Mouse (Mus musculus) left cerebral cortex, postnatal 4 days (tissue): ENCODE results near the gene Cacna1a. TPM values are rescaled to one million over a fixed set of nuclear protein-coding genes. Genes with fewer than 3 reads are reported as not detected.

Experiments used
- DNase-seq: peaks from one replicate; pipeline ENCODE4 v3.0.0-alpha.2; 2022
- intact Hi-C: fragments of 180-260 bp; cut with DNase I; formaldehyde crosslinking; loops from one replicate; pipeline ENCODE4 v1.15.1; 2025
- total RNA-seq, 2 experiments: library from RNA; stranded (reverse); gene quantifications; 2 replicates each; pipeline ENCODE4 v1.2.3; 2021

The Cacna1a gene
- total RNA-seq, 2 experiments from 2014 or later: 151 to 183 TPM

- intact Hi-C loops: no loop called here
- DNase-seq: no peak
Observed at GRCm38 (mm10) chr8:84654597-84654996, 266.4 kb downstream of the Cacna1a start.

- intact Hi-C loops: no loop called here
- DNase-seq: peak; percentile 54
Observed at GRCm38 (mm10) chr8:84655336-84656190, 267.3 kb downstream of the Cacna1a start.

- DNase-seq: peak; percentile 48
- intact Hi-C loops: no loop called here
Observed at GRCm38 (mm10) chr8:84656191-84656525, 267.9 kb downstream of the Cacna1a start.

- intact Hi-C loops: no loop called here
- DNase-seq: peak; percentile 21
Observed at GRCm38 (mm10) chr8:84656641-84657126, 268.4 kb downstream of the Cacna1a start.

GRCm38 (mm10) chr8:84657203-84657602, 269.0 kb downstream of the Cacna1a start:
- DNase-seq: no peak
- intact Hi-C loops: no loop called here

- intact Hi-C loops: no loop called here
- DNase-seq: no peak
Observed at GRCm38 (mm10) chr8:84657680-84658079, 269.4 kb downstream of the Cacna1a start.

GRCm38 (mm10) chr8:84658951-84659350, 270.7 kb downstream of the Cacna1a start:
- intact Hi-C loops: no loop called here
- no peak for DNase-seq

GRCm38 (mm10) chr8:84659936-84660818, 271.9 kb downstream of the Cacna1a start:
- peak; percentile 17 for DNase-seq
- intact Hi-C loops: no loop called here

- intact Hi-C loops: no loop called here
- no peak for DNase-seq
Observed at GRCm38 (mm10) chr8:84660819-84661457, 272.7 kb downstream of the Cacna1a start.

GRCm38 (mm10) chr8:84661458-84661871, 273.2 kb downstream of the Cacna1a start:
- intact Hi-C loops: no loop called here

GRCm38 (mm10) chr8:84661961-84662571, 273.8 kb downstream of the Cacna1a start:
- DNase-seq: peak; percentile 56
- intact Hi-C loops: no loop called here

More at GRCm38 (mm10) chr8:84661458-84661871, 273.2 kb downstream of the Cacna1a start:
- peak; percentile 58 for DNase-seq

GRCm38 (mm10) chr8:84662581-84663065, 274.4 kb downstream of the Cacna1a start, which contains the start of gene Ier2:
Gene Ier2 (minus strand): TSS chr8:84662852.
- DNase-seq: peak; percentile 92
- intact Hi-C loops: no loop called here

GRCm38 (mm10) chr8:84663483-84664327, 275.5 kb downstream of the Cacna1a start:
- intact Hi-C loops: no loop called here

GRCm38 (mm10) chr8:84664566-84665384, 276.5 kb downstream of the Cacna1a start:
- peak; percentile 86 for DNase-seq
- intact Hi-C loops: no loop called here

More at GRCm38 (mm10) chr8:84663483-84664327, 275.5 kb downstream of the Cacna1a start:
- peak; percentile 98 for DNase-seq

- intact Hi-C loops: no loop called here
- no peak for DNase-seq
Observed at GRCm38 (mm10) chr8:84665385-84665893, 277.2 kb downstream of the Cacna1a start.

GRCm38 (mm10) chr8:84668081-84668480, 279.8 kb downstream of the Cacna1a start:
- DNase-seq: no peak
- intact Hi-C loops: no loop called here

GRCm38 (mm10) chr8:84668731-84669485, 280.7 kb downstream of the Cacna1a start:
- intact Hi-C loops: no loop called here
- DNase-seq: no peak
